Mouse (Mus musculus) C2C12 (cell line): Measurements from ENCODE around the gene Col4a1. TPM values are rescaled to one million over a fixed set of nuclear protein-coding genes. Genes with fewer than 3 reads are reported as not detected.

ENCODE experiments used
- H3K27me3 ChIP-seq: one replicate; pipeline ENCODE4 v1.6.1; 2011; ENCODE audit not compliant: control insufficient read depth, insufficient read depth, insufficient read length
- H3K36me3 ChIP-seq: one replicate; pipeline ENCODE4 v1.6.1; 2011; ENCODE audit not compliant: control insufficient read depth, insufficient read depth
- H3K4me3 ChIP-seq: one replicate; pipeline ENCODE4 v1.5.1; 2011; ENCODE audit warnings: mild to moderate bottlenecking, control low read depth; ENCODE audit not compliant: poor library complexity, insufficient read depth, severe bottlenecking
- H3K79me2 ChIP-seq: one replicate; pipeline ENCODE4 v1.6.1; 2011; ENCODE audit not compliant: control insufficient read depth, insufficient read depth
- H3K79me3 ChIP-seq: one replicate; pipeline ENCODE4 v1.6.1; 2011; ENCODE audit warnings: low read depth, control low read depth
- H3ac ChIP-seq: one replicate; pipeline ENCODE3; 2011; ENCODE audit warnings: low read depth; ENCODE audit not compliant: control insufficient read depth, insufficient read length
- CEBPB ChIP-seq: IDR thresholded peaks from one replicate; pipeline ENCODE4 v1.6.1; 2011; ENCODE audit warnings: low read depth, mild to moderate bottlenecking, control low read depth, moderate library complexity
- CTCF ChIP-seq: IDR thresholded peaks from one replicate; pipeline ENCODE4 v1.5.1; 2011; ENCODE audit not compliant: control insufficient read depth, insufficient read depth, insufficient read length
- FOSL1 ChIP-seq: IDR thresholded peaks from one replicate; pipeline ENCODE4 v1.8.0; 2011; ENCODE audit warnings: mild to moderate bottlenecking, low read length; ENCODE audit not compliant: poor library complexity, insufficient read depth, severe bottlenecking
- MAX ChIP-seq: IDR thresholded peaks from one replicate; pipeline ENCODE4 v1.6.1; 2011; ENCODE audit warnings: mild to moderate bottlenecking, control low read depth
- MYOD1 ChIP-seq: IDR thresholded peaks from one replicate; pipeline ENCODE4 v1.6.1; 2011; ENCODE audit warnings: low read depth; ENCODE audit not compliant: control insufficient read depth, insufficient read length
- MYOG ChIP-seq: IDR thresholded peaks from one replicate; pipeline ENCODE4 v1.6.1; 2011; ENCODE audit not compliant: control insufficient read depth, insufficient read length; ENCODE audit errors: extremely low read depth
- USF1 ChIP-seq: IDR thresholded peaks from one replicate; pipeline ENCODE4 v1.6.1; 2011; ENCODE audit warnings: low read depth, mild to moderate bottlenecking, control low read depth, moderate library complexity
- polyA plus RNA-seq: library from polyadenylated mRNA; unstranded; fragments of >200 nt; fragmentation: generic; extraction: Trizol; gene quantifications from one replicate; pipeline ENCODE4 v1.2.1, GENCODE M21; 2012; ENCODE audit warnings: missing spikeins

The Col4a1 gene
- polyA plus RNA-seq, 1 experiment = 74.7 TPM

- Histone ChIP-seq H3K79me3 (peaks cover 2% of the 10 kb centered on the region), H3K27me3 (no peaks in the 10 kb centered on the region), H3ac (no peak overlapping the region), H3K4me3 (no peak overlapping the region), H3K79me2 (peaks cover 53% of the 10 kb centered on the region), H3K36me3 (no peaks in the 10 kb centered on the region)
- TF ChIP-seq USF1 (no peak), MYOG (no peak), MYOD1 (peak; percentile 54), MAX (no peak), CTCF (peak; percentile 89), FOSL1 (no peak), CEBPB (no peak)
These were observed 59.1 kb downstream of the Col4a1 start for GRCm38 (mm10) chr8:11253556-11253955.

DNA sequence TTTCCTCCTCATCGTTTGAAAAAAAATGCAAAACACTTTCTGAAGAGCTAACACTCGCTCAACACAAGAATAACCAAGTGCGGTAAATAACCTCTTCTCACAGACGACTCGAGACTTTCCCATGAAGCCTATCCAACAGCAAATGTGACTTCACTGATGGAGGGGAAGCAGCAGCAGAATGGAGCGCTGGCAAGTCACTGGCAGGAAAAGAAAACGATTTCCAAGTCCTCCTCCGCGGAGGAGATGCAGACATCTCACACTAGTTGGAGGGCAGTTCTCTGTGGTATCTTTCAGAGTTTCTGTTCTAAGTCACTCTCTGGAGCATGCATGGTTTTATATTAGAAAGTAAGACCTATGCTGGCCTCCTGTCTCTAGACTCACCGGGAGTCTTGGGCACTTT is 59.6 kb downstream of the Col4a1 start:
- Histone ChIP-seq H3K4me3 (no peak overlapping the region), H3K36me3 (no peaks in the 10 kb centered on the region), H3K79me2 (peaks cover 53% of the 10 kb centered on the region), H3K27me3 (no peaks in the 10 kb centered on the region), H3ac (no peak overlapping the region), H3K79me3 (peaks cover 2% of the 10 kb centered on the region)
- TF ChIP-seq CTCF (no peak), MYOD1 (no peak), FOSL1 (no peak), USF1 (no peak), MYOG (no peak)

DNA sequence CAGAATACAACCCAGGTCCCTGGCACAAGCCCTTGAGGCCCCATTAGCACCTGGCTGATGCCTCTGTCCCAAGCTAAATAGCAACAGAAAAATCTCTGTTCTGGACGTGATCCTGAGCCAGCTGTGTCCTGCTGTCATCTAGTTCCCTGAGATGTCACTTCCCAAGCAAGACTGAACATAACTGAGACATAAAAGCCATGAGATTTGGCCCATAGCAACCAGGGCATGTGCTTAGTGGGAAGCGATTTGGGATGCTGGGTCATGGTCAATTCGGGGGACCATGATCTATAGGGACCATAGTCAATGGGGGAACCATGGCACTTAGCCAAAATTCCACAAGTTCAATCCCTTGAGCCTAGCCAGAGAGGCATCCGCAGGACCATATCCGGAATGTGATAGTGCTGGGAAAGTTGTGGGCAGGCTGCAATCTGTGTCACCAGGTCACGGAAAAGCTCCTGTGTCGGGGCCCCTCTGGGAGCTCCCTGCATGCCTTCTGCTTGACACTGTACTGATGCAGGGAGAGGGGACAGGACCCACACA is 60.3 kb downstream of the Col4a1 start:
- H3K4me3 ChIP-seq = no peak overlapping the region
- peaks cover 50% of the 10 kb centered on the region for H3K79me2 ChIP-seq
- TF ChIP-seq MAX = no peak
- no peak for TF ChIP-seq MYOD1
- TF ChIP-seq CTCF = no peak
- TF ChIP-seq USF1 = no peak
- TF ChIP-seq FOSL1 = no peak
- TF ChIP-seq CEBPB = no peak
- TF ChIP-seq MYOG = no peak
- H3ac ChIP-seq = no peak overlapping the region
- H3K36me3 ChIP-seq = no peaks in the 10 kb centered on the region
- H3K79me3 ChIP-seq = peaks cover 2% of the 10 kb centered on the region
- no peaks in the 10 kb centered on the region for H3K27me3 ChIP-seq

- peaks cover 13% of the 10 kb centered on the region for H3K36me3 ChIP-seq
- TF ChIP-seq MYOG = no peak
- TF ChIP-seq FOSL1 = no peak
- TF ChIP-seq MYOD1 = no peak
- TF ChIP-seq CTCF = no peak
- TF ChIP-seq MAX = no peak
- no peak for TF ChIP-seq USF1
- no peak for TF ChIP-seq CEBPB
These were observed 62.5 kb downstream of the Col4a1 start for GRCm38 (mm10) chr8:11250149-11250548.

DNA sequence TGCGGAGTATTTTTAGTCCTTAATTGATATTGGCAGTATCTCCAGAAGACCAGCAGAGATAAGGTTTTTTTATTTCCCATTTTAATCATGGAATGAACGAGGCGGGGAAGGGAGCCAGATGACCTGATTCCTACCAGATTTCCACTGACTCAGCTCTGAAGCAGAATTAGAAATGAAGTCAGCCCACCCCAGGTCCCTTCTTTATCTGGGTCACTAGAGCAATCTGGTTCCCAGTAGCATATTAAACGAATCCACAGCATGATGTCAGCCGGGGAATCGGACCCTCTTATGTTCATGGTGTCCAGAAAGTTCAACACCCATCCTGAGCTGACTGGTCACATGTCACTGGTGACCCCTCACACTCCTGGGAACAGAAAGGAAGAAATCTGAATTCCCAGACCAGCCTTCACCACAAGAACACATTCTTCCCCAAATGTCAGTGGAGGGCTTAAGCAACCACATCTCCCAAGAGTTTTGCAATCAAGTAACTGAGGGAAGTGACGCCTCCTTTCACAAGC is 63.0 kb downstream of the Col4a1 start:
- peaks cover 25% of the 10 kb centered on the region for H3K79me2 ChIP-seq
- H3K36me3 ChIP-seq = peaks cover 13% of the 10 kb centered on the region
- TF ChIP-seq USF1 = peak; percentile 66
- TF ChIP-seq MAX = no peak
- TF ChIP-seq CEBPB = peak; percentile 47
- TF ChIP-seq MYOD1 = no peak
- no peaks in the 10 kb centered on the region for H3K79me3 ChIP-seq
- H3ac ChIP-seq = no peak overlapping the region
- no peak overlapping the region for H3K4me3 ChIP-seq
- no peaks in the 10 kb centered on the region for H3K27me3 ChIP-seq

More at GRCm38 (mm10) chr8:11250149-11250548, 62.5 kb downstream of the Col4a1 start:
- no peaks in the 10 kb centered on the region for H3K27me3 ChIP-seq
- no peak overlapping the region for H3ac ChIP-seq
- H3K4me3 ChIP-seq = no peak overlapping the region
- peaks cover 30% of the 10 kb centered on the region for H3K79me2 ChIP-seq
- no peaks in the 10 kb centered on the region for H3K79me3 ChIP-seq

- Histone ChIP-seq H3K79me3 (no peaks in the 10 kb centered on the region), H3K79me2 (peaks cover 17% of the 10 kb centered on the region), H3ac (no peak overlapping the region), H3K36me3 (peaks cover 18% of the 10 kb centered on the region), H3K27me3 (no peaks in the 10 kb centered on the region), H3K4me3 (no peak overlapping the region)
- TF ChIP-seq FOSL1 (no peak), USF1 (no peak), MYOD1 (no peak), CEBPB (no peak), MAX (no peak), CTCF (no peak), MYOG (no peak)
These were observed 63.9 kb downstream of the Col4a1 start for GRCm38 (mm10) chr8:11248712-11249111.
